Mouse (Mus musculus) brain, embryonic 14.5 days (tissue): ENCODE measurements around the gene Dusp27.

ENCODE experiments used
- CTCF ChIP-seq: fragments of 200-500 bp; IDR thresholded peaks from 2 replicates; pipeline ENCODE4 v1.5.1; 2012; ENCODE audit warnings: inconsistent platforms, mild to moderate bottlenecking, moderate library complexity, borderline replicate concordance; ENCODE audit not compliant: insufficient read depth, insufficient read length; ENCODE audit errors: extremely low read depth
- POLR2A ChIP-seq: fragments of 200-500 bp; IDR thresholded peaks from 2 replicates; pipeline ENCODE4 v1.6.1; 2012; ENCODE audit warnings: mild to moderate bottlenecking, inconsistent platforms, borderline replicate concordance; ENCODE audit not compliant: poor library complexity, insufficient read depth, insufficient read length, severe bottlenecking; ENCODE audit errors: extremely low read depth

GRCm38 (mm10) chr1:166102920-166103608 is 24.7 kb downstream of the Dusp27 start:
- TF ChIP-seq POLR2A (no peak), CTCF (peak; percentile 58; the same call in 1 of the 2 replicates)
